Mouse (Mus musculus) ES-CJ7 (cell line): ENCODE measurements around the gene Epb41.

Experiments
- DNase-seq: peaks from one replicate; pipeline ENCODE4 v3.0.0; 2011; ENCODE audit warnings: low read depth, low spot score

The Epb41 gene

GRCm38 (mm10) chr4:131921461-131922346, 153.4 kb downstream of the Epb41 start, which contains the start of gene Tmem200b:
Gene Tmem200b, plus strand, starts transcription at chr4:131921771.
- no peak for DNase-seq

DNA sequence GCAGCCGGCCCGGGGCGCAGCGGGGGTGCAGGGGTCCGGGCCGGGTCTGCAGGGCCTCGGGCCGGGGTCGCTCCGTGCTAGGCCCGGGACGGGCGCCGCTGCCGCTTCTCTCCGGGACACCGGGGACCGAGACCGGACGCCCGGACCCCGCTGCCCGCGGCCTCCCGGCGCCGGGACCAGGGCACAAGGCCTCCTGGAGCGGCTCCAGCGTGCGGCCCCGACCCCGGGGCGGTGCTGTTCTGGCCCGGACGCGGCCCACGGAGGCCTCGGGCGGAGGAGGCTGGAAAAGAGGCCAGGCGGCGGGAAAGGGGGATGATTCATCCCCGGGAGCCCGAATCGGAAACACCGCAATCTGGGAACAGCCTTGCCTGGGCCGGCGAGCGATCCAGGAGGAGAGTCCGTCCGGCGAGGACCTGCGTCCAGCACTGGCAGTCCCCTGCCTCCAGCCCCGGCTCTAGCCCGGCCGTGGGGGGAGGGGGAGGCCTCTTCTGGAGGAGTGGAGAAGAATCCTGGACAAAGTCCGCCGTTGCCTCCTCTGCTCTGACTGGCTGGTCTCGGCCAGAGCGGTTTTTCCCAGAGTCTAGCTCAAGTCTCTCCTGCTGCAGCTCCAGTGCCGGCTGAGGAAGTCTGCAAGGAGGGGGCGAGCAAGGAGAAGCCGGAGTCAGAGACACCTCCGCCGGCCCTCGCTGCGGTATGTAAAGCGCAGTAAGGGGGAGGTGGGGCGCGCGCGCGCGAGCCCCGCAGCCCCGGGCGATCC, 154.3 kb downstream of the Epb41 start:
- DNase-seq, result peak; percentile 58

GRCm38 (mm10) chr4:131920141-131920594, 155.0 kb downstream of the Epb41 start:
- peak; percentile 45 for DNase-seq

DNA sequence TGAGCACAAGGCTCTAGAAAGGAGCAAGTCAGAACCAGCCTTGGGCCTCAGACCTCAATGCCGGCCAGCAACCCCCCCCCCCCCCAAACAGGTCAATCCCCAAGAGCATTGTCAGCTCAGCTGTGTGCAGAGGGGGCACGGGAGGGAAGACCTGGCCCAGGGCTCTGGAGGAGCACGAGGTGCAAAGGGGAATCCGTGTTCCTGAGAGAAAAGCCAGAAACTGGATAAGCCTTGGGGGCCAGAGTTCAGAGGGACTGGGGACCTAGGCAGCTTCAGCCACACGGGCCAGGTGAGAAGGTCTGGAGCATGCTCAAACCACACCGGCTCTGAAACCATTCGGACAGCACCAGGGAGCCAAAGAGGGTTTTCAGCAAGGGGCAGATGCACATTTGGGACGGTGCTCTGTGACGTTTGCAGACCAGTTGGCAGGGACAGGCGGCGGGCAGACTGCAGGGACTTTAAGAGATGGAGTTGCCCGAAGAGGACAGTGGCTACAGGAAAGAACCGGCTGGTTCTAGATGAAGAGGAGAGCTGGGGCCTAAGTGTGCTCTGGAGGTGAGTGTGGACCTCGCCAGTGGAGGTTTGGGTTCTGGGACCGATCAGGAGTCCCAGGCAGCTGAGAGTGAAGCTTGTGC, 155.5 kb downstream of the Epb41 start:
- DNase-seq, result no peak

DNA sequence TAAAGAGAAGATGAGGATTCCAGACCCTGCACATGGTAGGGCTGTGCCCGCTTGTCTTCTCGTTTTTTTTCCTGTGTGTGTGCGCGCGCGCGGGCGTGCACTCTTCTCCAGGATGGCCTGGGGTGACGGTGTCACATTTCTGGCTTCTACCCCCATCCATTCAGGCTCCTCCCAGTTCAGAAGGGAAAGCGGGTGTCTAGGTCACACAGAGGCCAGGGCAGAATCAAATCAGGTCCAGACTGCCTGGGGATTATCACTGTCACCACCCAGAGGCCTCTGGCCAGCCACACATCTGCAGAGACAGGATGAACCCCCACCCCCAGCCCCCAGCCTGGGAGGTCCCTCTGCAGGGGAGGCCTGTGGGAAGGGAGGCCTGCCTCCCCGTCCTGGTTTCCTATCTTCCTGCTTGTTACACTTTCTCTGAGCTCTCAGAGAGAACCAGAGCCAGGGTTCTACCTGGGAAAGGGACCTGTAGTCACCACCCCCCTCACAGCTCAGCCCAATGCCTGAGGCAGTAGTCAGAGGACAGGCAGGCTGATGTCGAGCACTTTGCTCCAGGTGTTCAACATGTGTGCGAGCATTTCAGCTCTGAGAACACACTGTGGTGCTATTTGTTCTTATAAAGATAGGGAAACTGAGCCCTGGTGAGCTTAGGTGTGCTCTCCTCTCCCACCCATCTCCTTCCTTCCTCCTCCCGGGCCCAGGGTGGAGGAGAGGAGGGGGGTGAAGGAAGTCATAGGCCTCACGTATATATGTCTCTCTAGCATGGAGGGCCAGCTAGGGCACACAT, 156.2 kb downstream of the Epb41 start:
- DNase-seq, result peak; percentile 88

DNA sequence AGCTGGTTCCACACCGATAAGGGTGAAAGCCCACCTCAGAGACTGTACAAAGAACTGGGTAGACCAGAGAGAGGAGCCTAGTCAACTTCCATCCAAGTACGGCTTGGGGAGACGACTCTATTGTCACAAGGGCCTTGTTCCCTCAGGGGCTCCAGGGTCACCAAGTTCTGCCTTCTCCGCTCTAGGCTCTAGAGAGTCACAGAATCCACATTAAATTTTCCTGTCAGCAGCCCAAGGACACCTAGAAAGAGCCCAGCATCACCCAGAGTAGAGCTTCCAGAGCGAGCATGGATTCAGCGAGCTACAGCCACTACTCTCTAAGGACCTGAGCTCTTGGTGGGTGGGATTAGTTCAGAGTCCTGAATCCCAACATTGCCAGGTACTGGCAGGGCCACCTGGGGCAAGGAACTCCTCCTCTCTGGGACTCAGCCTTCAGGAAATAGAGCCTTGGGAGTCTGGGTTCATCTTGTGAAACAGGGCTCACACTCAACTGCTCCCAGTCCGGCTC, 157.0 kb downstream of the Epb41 start:
- no peak for DNase-seq

- no peak for DNase-seq
Observed at GRCm38 (mm10) chr4:131917010-131917555, 158.0 kb downstream of the Epb41 start.

DNA sequence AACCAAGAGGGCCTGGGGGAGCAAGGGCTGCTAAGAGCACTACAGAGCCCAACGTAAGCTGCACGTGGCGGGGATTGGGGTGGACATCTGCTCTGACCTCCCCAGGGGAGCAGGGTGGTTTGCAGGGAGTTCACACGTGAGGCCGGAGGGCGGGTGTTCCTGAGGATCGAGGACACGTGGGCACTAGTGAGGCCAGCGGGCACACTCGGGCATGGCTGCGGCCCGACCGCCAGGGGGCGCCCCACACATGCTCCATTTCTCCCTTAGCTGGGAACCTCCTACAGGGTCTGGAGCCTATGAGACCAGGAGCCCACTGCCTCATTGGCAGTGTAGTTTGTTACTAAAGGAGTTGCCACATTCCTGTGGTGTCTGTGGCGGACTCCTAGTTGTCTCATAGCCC, 158.7 kb downstream of the Epb41 start:
- DNase-seq, result peak; percentile 75

GRCm38 (mm10) chr4:131915821-131916328, 159.2 kb downstream of the Epb41 start:
- DNase-seq, result no peak

- no peak for DNase-seq
Observed at GRCm38 (mm10) chr4:131914891-131915469, 160.1 kb downstream of the Epb41 start.

GRCm38 (mm10) chr4:131914046-131914643, 161.0 kb downstream of the Epb41 start:
- no peak for DNase-seq

DNA sequence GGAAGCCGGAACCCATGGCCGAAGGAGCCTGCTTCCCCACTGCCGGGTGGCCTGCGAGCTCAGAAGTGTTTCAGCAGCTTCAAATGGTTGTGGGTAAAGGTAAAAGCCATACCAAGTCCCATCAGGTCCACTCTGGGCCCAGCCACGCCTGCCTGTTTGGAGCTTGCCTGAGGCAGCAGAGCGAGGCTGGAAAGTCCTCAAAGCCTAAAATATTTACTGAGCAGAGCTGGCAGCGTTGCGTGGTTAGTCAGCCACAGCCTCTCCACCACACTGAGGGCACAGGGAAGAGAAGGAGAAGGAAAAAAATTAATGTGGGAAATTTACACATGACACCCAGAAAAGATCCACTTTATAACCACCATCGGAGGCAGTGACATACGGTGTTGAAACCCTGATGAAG, 161.6 kb downstream of the Epb41 start:
- DNase-seq, result no peak

GRCm38 (mm10) chr4:131911521-131911920, 163.6 kb downstream of the Epb41 start:
- DNase-seq, result peak; percentile 22

DNA sequence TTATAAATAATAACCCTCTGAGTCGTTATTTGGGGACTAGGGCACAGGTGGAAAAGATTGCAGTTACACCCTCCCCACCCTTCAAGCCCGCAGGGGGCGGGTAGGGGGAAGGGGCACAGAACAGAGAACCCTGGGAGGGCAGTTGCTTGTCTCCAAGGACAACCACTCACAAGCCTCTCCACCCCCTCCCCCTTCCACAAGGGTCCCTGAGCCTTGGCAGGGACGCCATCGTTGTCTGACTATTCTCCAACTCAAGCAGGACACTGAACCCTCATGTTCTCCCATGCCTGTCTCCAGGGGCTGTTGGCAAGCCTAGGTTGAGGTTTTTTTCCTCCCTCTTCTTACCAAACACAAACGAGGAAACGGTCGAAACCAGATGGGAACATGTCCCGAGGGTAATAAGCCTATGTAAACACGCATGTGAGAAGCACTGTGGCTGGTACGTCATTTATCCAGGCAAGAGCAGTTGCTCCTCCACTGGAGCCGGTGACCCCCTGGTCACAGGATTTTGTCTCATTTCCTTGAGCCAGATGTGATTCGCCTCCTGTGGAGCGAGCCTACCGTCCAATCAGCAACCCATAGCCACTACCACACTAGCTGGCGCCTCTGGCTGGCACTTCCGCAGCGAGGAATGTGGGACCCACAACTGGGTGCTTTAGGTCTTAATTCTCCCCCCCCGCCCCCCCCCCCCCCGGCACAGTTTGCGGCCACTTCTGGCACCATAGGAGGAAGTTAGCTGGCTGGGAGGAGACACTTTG, 164.7 kb downstream of the Epb41 start:
- no peak for DNase-seq

DNA sequence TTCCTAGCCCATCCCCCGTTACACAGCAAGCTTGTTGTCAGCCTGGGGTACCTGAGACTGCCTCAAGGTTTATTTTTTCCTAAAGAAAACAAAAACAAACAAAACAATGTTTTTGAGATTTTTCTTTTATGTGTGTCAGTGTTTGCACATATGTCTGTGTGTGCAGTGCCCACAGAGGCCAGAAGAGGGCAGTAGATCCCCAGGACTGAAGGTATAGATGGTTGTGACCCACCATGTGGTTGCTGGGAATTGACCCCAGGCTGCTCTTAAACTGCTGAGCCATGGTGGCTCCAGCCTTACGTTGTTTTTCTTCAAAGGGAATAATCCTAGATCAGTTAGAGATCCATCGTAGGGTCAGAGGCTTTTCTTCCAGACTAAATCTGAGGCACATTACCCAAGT, 167.2 kb downstream of the Epb41 start:
- peak; percentile 62 for DNase-seq

DNA sequence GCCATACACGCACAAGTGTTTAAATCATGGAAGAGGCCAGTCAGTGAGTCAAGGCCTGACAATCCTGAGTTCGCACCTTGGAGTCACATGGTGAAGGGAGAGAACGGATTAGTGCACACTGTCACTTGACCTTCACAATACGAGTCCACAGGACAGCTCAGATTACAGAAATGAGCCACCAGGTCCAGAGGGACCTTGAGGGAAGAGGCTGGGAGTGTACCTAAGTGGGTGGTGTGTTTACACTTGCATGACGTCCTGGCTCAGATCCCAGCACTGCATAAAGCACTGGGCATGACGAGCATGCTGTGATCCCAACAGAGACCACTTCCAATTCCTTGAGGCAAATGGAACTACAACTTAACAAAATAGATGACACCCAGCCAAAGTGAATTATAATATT, 168.7 kb downstream of the Epb41 start:
- no peak for DNase-seq

GRCm38 (mm10) chr4:131904478-131904877, 170.6 kb downstream of the Epb41 start:
- peak; percentile 70 for DNase-seq

DNA sequence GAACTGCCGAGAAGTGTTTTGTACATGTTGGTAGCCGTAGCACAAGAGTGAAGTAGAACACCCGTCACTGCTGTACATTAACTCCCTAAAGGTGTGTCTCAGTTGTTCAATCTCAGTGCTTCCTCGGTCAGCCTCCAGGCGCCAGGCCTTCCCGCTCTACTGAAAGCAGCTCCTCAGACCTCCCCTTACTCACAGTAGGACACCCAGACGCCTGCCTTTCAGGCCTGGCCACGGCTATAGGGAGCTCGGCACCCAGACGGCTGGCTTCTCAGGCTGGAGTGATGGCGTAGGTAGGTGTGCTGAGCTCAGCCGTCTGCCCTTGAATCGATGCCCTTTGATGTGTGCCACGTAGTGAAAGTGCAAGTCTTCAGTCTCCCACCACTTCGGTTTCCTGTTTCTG, 174.0 kb downstream of the Epb41 start:
- peak; percentile 31 for DNase-seq

- DNase-seq, result no peak
Observed at GRCm38 (mm10) chr4:131899180-131899554, 176.0 kb downstream of the Epb41 start.
